In the genomic region with DNA sequence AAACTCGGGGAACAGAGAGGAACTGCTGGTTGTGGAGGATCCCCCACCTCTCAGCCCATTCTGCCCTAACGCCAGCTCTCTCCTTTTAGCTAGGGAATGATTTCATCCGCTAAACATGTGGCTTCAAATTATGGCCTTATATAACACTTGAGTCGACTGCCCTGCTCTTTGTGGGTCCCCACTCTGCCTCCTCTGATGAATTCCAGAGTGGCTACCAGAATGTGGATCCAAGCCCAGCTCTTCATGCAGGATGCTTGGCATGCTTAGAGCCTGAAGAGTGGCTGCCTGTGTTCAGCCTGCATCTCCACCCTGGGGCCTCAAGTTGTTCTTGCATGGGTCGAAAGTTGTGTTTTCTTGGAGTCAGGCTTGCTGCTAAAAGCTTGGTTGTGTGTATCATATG, we compare ENCODE assay signal across 14 mouse cellular contexts. TPM values are rescaled to one million over a fixed set of nuclear protein-coding genes. Genes with fewer than 3 reads are reported as not detected.
DNase-seq lines count a peak whose midpoint lies in the region; ATAC-seq and TF ChIP-seq lines count a peak whose summit lies in the region.
"Had no signal": no experiment of that assay in that cellular context is flagged by ENCODE, and none has a peak within 500 bp of the region (broad histone marks: within the 10 kb centered on the region; RNA-seq: fewer than 3 reads in every experiment).

No protein-coding gene starts in this region.

- H3K9me3 ChIP-seq in intestine, embryonic 16.5 days (ENCODE audit: control insufficient read depth, low read length), result no peaks in the 10 kb centered on the region
- H3K9me3 ChIP-seq: hindbrain, embryonic 12.5 days; liver, embryonic 12.5 days; midbrain, embryonic 12.5 days had no signal

- H3K36me3 ChIP-seq in intestine, embryonic 16.5 days (ENCODE audit: control insufficient read depth, insufficient read depth, low read length), result no peaks in the 10 kb centered on the region
- peaks cover 3% of the 10 kb centered on the region for H3K36me3 ChIP-seq in myocyte (ENCODE audit: control insufficient read depth, insufficient read depth)
- H3K36me3 ChIP-seq: hindbrain, embryonic 12.5 days; midbrain, embryonic 12.5 days had no signal

- 53% methylated on average over 5 of the region's 5 CpGs for WGBS in intestine, embryonic 16.5 days

- H3K4me3 ChIP-seq in intestine, embryonic 16.5 days (ENCODE audit: low read length), result no peak overlapping the region
- no peak overlapping the region for H3K4me3 ChIP-seq in myocyte
- H3K4me3 ChIP-seq: hindbrain, embryonic 12.5 days; liver, embryonic 12.5 days; midbrain, embryonic 12.5 days had no signal

- H3K27ac ChIP-seq in intestine, embryonic 16.5 days (ENCODE audit: low read length), result peak overlapping the region; percentile 73
- H3K27ac ChIP-seq: hindbrain, embryonic 12.5 days; liver, embryonic 12.5 days; midbrain, embryonic 12.5 days had no signal

- peak; percentile 55 for DNase-seq in gastrocnemius, postnatal 25 days
- no peak for DNase-seq in gastrocnemius, adult 18-20 months (ENCODE audit: low spot score)
- peak; percentile 56 to 68 for DNase-seq in heart, adult 9 months (ENCODE audit: low spot score in 2 of 2)
- no peak for DNase-seq in kidney, adult 18-20 months
- DNase-seq in T-cell, adult 2 months (ENCODE audit: low spot score), result no peak
- DNase-seq in c-Kit-positive CD71-positive TER-119-positive erythroid progenitor cells, embryonic 14.5 days (ENCODE audit: low spot score), result no peak
- DNase-seq: adrenal gland, postnatal 14 days; cerebellum, adult 18-20 months; thymus, adult 18-20 months had no signal

- no peak for TF ChIP-seq POLR2A in myocyte (IDR thresholded peaks at IDR 0.05; ENCODE audit: insufficient read length, low read depth)

- H3K79me2 ChIP-seq in myocyte (ENCODE audit: control insufficient read depth, insufficient read depth), result peaks cover 82% of the 10 kb centered on the region

- peaks cover 6% of the 10 kb centered on the region for H3K4me1 ChIP-seq in intestine, embryonic 16.5 days (ENCODE audit: control insufficient read depth, insufficient read depth, low read length)
- H3K4me1 ChIP-seq: hindbrain, embryonic 12.5 days; midbrain, embryonic 12.5 days had no signal

- no peak overlapping the region for H3K4me2 ChIP-seq in intestine, embryonic 16.5 days (ENCODE audit: low read depth, low read length)
- peak overlapping the region; percentile 24 for H3K4me2 ChIP-seq in myocyte (ENCODE audit: low read depth)
- H3K4me2 ChIP-seq: hindbrain, embryonic 12.5 days; liver, embryonic 12.5 days; midbrain, embryonic 12.5 days had no signal

- H3K27me3 ChIP-seq in intestine, embryonic 16.5 days (replicated peaks; ENCODE audit: control insufficient read depth, insufficient read depth, low read length), result no peaks in the 10 kb centered on the region
- H3K27me3 ChIP-seq in myocyte (ENCODE audit: control insufficient read depth, insufficient read depth, insufficient read length), result no peaks in the 10 kb centered on the region
- H3K27me3 ChIP-seq: hindbrain, embryonic 12.5 days; liver, embryonic 12.5 days; midbrain, embryonic 12.5 days had no signal

- ATAC-seq in intestine, embryonic 16.5 days, result peak; percentile 57
- ATAC-seq: liver, embryonic 12.5 days had no signal

- no peak overlapping the region for H3K9ac ChIP-seq in intestine, embryonic 16.5 days (ENCODE audit: low read depth, low read length)
- H3K9ac ChIP-seq: hindbrain, embryonic 12.5 days; liver, embryonic 12.5 days; midbrain, embryonic 12.5 days had no signal

- H3ac ChIP-seq in myocyte (ENCODE audit: control insufficient read depth, insufficient read length), result no peak overlapping the region

TF ChIP-seq in myocyte, 11 proteins besides CTCF, POLR2A, EP300 and RAD21:
- TF ChIP-seq POLR2AphosphoS2 (IDR thresholded peaks at IDR 0.05; ENCODE audit: insufficient read length, low read depth) (no peak), SRF (IDR thresholded peaks at IDR 0.05; ENCODE audit: control insufficient read depth, insufficient read length, low read depth) (no peak), MYOD1 (IDR thresholded peaks at IDR 0.05; ENCODE audit: control insufficient read depth in 1 of 3, insufficient read length in 2 of 3, low read depth in 2 of 3) (no peak)

RNA-seq across cellular contexts. Expression of gene Haus8, which starts 9.9 kb away (rescaled TPM):
- 10 to 100 TPM in 1 of 2 experiments, 1 to 10 TPM in 1; 7.4 to 11.3 TPM for total RNA-seq in gastrocnemius, postnatal 25 days (2021)
- 1 to 10 TPM; 4.5 to 5.1 TPM for total RNA-seq in gastrocnemius, adult 18-20 months (2021)
- polyA plus RNA-seq in intestine, embryonic 16.5 days (2015; fragmentation: Nextera tagmentation; extraction: Ambion mirVana), result 43.6 and 48.4 TPM in 2 replicates
- polyA plus RNA-seq in myocyte (2012; fragmentation: generic; extraction: Trizol), result 13.2 TPM

RNA-seq across cellular contexts. Expression of gene Myo9b, which starts 10.1 kb away (rescaled TPM):
- total RNA-seq in gastrocnemius, postnatal 25 days (2021), result 10 to 100 TPM in 1 of 2 experiments, 1 to 10 TPM in 1; 9.1 to 12.2 TPM
- total RNA-seq in gastrocnemius, adult 18-20 months (2021), result 1 to 10 TPM; 8.4 to 8.5 TPM
- polyA plus RNA-seq in intestine, embryonic 16.5 days (2015; fragmentation: Nextera tagmentation; extraction: Ambion mirVana), result 11.6 and 12.4 TPM in 2 replicates
- polyA plus RNA-seq in myocyte (2012; fragmentation: generic; extraction: Trizol), result 39.6 TPM

Comparison
In these comparisons a context has a peak if more than half of its experiments do, and no peak if none do; other contexts are left out.
1. DNase-seq: peak in gastrocnemius, postnatal 25 days (single experiment) and heart, adult 9 months (2 of 2); none in gastrocnemius, adult 18-20 months (single experiment), kidney, adult 18-20 months (single experiment), T-cell, adult 2 months (single experiment) and c-Kit-positive CD71-positive TER-119-positive erythroid progenitor cells, embryonic 14.5 days (single experiment).